Mouse (Mus musculus) brain, embryonic 14.5 days (tissue): ENCODE data around the gene Gm29609. TPM values are rescaled to one million over a fixed set of nuclear protein-coding genes. Genes with fewer than 3 reads are reported as not detected.
"Not testable (repeated sequence)": the region's sequence is repeated elsewhere in the genome, so short reads cannot be mapped to it uniquely, and the experiment has no call there.

Experiments
- DNase-seq: peaks from one replicate; pipeline ENCODE4 v3.0.0-alpha.2; 2011; ENCODE audit warnings: low read depth
- CTCF ChIP-seq: fragments of 200-500 bp; IDR thresholded peaks from 2 replicates; pipeline ENCODE4 v1.5.1; 2012; ENCODE audit warnings: inconsistent platforms, mild to moderate bottlenecking, moderate library complexity, borderline replicate concordance; ENCODE audit not compliant: insufficient read depth, insufficient read length; ENCODE audit errors: extremely low read depth
- POLR2A ChIP-seq: fragments of 200-500 bp; IDR thresholded peaks from 2 replicates; pipeline ENCODE4 v1.6.1; 2012; ENCODE audit warnings: mild to moderate bottlenecking, inconsistent platforms, borderline replicate concordance; ENCODE audit not compliant: poor library complexity, insufficient read depth, insufficient read length, severe bottlenecking; ENCODE audit errors: extremely low read depth
- polyA plus RNA-seq: library from polyadenylated mRNA; depleted of rRNA; stranded (reverse); fragments of >200 nt; gene quantifications from 2 replicates; pipeline ENCODE4 v1.2.3, GENCODE M21; 2012; rRNA removed

Gene Gm29609
- 3.7 and 4.1 TPM in 2 replicates for polyA plus RNA-seq

- TF ChIP-seq POLR2A (peak; percentile 54; the same call in 1 of the 2 replicates), CTCF (no peak)
- peak; percentile 99 for DNase-seq
These were observed at the start of gene Gm29609, which contains the start of gene Gtf3c2 for GRCm38 (mm10) chr5:31179766-31180630. Gene Gm29609 (minus strand): TSS chr5:31179911. Gene Gtf3c2 (minus strand): TSS chr5:31180144.

DNA sequence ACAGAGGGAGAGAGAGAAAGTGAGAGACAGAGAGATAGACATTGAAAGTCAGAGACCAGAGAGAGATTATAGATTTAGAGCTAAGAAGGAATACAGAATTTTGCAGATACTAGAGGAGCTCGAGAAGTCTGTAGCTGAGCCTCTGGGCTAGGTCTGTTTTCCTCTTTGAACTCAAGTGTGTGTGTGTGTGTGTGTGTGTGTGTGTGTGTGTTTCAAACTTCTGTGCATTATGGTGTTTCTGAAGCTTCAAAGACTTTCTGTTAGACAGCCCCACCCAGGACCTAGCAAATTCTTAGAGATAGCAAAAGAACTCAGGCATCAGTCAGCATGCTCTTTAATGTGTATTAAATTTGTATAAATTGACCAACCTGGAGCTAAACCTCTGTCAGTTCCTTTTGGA is 46.9 kb upstream of the Gm29609 start:
- TF ChIP-seq POLR2A, result no peak

GRCm38 (mm10) chr5:31222696-31223095 is 43.0 kb upstream of the Gm29609 start:
- no peak for TF ChIP-seq CTCF
- no peak for TF ChIP-seq POLR2A
- no peak for DNase-seq

More for the DNA sequence above, 46.9 kb upstream of the Gm29609 start:
- DNase-seq, result no peak

DNA sequence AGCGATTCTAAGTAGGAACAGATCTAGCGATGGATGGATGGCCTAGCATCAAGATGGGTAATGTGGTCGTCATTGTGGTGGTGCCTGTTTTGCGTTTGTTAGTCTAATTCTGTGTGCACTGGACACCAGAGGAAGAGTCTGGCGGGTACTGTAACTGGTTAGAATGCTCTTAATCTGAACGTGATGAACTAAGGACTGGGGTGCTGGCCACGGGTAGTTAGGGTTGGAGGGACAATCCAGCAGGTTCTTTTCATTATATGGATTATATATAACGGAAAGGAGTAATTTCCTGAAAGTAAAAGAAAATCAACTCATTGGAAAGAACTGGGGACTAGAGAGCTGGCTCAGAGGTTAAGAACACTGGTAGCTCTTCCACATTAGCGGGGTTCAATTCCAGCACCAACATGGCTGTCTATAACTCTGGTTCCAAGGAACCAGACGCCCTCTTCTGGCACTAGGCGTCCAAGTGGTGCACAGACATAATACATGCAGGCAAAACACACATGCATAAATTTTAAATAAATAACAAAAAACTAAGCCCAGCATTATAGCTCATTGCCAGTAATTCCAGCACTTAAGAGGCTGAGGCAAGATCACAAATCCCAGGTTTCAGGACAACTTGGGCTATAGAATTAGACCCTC is 41.7 kb upstream of the Gm29609 start:
- no peak for TF ChIP-seq POLR2A
- TF ChIP-seq CTCF, result peak; percentile 59; the same call in 1 of the 2 replicates
- peak; percentile 87 for DNase-seq

DNA sequence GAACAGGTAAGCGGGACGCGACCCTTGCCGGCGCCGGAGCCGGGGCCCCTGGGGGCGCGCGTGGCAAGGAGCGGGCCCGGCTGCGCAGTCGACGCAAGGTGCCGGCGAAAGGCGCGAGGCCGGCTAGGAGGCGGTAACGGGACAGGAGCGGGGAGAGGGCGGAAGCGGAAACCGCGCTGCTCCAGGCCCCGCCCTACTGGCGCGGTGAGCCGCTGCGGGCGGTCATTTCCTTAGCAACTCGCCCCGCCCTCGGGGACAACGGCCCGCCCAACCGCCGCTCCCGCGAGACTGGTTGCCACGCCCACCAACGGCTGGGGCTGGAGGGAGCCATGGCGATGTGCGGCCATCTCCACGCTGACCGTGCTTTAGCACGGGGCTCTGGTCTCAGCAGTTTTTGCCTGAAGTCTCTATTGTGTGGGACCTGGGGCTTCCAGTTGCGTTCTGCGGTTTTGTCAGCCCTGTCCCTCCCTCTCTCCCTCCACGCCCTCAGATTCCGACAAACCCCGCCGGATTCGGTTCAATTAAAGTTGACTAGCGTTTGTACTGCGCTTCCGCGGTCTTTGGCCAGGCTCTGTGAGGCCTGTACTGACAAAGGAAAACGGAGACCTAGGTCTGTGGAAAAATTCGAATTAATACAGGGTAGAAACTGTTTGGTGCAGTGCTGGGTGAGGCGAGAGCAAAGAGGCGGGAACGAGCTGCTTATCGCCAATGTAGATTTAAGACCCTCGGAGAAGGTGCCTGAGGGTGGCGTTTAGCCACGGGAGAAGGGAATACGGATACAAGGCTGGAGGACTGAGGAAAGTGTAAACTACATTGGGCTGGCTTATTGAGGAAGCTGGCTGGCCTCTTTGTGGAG is 41.0 kb upstream of the Gm29609 start, which contains the start of gene Ppm1g:
Gene Ppm1g, minus strand, starts transcription at position 240 of the 856 bp plus-strand sequence.
- TF ChIP-seq CTCF (no peak), POLR2A (peak; percentile 96)
- DNase-seq, result peak; percentile 98

DNA sequence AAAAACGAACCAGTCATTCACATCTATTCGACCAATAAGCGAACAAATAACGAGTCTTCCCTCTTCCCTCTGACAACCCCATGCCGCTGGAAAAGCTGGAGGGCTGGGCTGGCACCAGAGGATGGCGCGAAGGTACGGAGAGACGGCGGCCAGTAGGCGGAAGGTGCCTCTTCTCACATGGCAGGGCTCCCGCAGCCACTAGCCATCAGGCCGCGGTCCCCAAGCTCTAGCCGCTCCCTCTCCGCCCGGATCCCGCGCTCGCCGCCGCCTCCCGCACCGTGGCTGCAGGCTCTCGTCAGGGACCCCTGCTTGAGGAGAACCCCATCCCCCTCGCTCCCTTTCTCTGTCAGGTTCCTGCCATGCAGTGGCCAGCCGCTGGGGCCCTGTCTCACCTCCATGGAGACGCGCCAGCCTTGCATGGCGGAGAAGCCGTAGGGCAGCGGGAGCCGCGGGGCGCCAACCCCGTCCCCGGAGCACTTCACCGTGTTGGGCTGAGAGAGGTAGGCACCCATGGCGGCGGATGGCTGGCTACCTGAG is 40.3 kb upstream of the Gm29609 start:
- DNase-seq, result peak; percentile 66
- TF ChIP-seq CTCF (0 out of 2 replicates have a peak, but pooled peaks have one; percentile 1), POLR2A (no peak)

DNA sequence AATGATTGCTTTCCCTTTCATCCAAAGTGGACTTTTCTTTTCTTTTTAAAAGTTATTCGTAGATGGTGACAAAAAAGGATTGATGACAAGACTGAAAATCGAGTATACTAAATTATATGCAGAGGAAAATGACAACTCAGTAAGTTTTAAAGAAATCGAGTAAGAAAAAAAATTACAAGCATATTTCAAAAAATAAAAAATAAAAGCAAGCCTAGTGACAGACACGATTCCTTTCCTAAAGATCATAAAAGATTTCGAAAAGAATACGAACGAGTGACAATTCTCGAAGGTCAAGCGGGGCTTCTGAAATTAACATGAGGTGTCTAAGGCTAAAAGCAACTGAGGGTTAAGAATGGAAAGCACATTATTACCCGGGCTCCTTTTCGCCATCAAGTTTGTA is 39.8 kb upstream of the Gm29609 start:
- TF ChIP-seq POLR2A, result no peak
- no peak for TF ChIP-seq CTCF

GRCm38 (mm10) chr5:31219070-31219469 is 39.4 kb upstream of the Gm29609 start:
- DNase-seq, result peak; percentile 63
- TF ChIP-seq CTCF, result no peak
- TF ChIP-seq POLR2A, result no peak

More for the DNA sequence above, 39.8 kb upstream of the Gm29609 start:
- no peak for DNase-seq

GRCm38 (mm10) chr5:31218294-31218693 is 38.6 kb upstream of the Gm29609 start:
- no peak for TF ChIP-seq POLR2A
- TF ChIP-seq CTCF, result no peak
- no peak for DNase-seq

DNA sequence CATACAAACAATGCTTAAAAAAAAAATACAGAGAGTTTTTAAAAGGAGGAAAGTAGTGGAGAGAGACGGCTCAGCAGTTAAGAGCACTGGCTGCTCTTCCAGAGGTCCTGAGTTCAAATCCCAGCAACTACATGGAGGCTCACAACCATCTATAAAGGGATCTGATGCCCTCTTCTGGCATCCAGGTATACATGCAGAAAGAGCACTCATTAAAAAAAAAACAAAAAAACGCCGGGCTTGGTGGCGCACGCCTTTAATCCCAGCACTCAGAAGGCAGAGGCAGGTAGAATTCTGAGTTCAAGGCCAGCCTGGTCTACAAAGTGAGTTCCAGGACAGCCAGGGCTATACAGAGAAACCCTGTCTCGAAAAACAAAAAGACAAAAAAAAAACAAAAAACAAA is 36.8 kb upstream of the Gm29609 start:
- DNase-seq, result not testable (repeated sequence)

- no peak for DNase-seq
- TF ChIP-seq POLR2A (no peak), CTCF (no peak)
These were observed 24.7 kb upstream of the Gm29609 start for GRCm38 (mm10) chr5:31204421-31204820.
